Mouse (Mus musculus): ENCODE results near the gene Rps6kc1.

The Rps6kc1 gene

GRCm38 (mm10) chr1:190751794-190752570, 159.6 kb downstream of the Rps6kc1 start:
- no peak for DNase-seq

GRCm38 (mm10) chr1:190748937-190749336, 162.6 kb downstream of the Rps6kc1 start:
- no peak for DNase-seq

GRCm38 (mm10) chr1:190741421-190741820, 170.1 kb downstream of the Rps6kc1 start:
- no peak for DNase-seq

- DNase-seq, result no peak
These were observed 178.8 kb downstream of the Rps6kc1 start for GRCm38 (mm10) chr1:190732803-190733202.

GRCm38 (mm10) chr1:190729516-190730088, 182.0 kb downstream of the Rps6kc1 start:
- DNase-seq, result no peak

- DNase-seq, result peak; percentile 9
These were observed 183.4 kb downstream of the Rps6kc1 start for GRCm38 (mm10) chr1:190728111-190728651.

GRCm38 (mm10) chr1:190727385-190727784, 184.2 kb downstream of the Rps6kc1 start:
- no peak for DNase-seq

GRCm38 (mm10) chr1:190724591-190725380, 186.8 kb downstream of the Rps6kc1 start:
- peak; percentile 6 for DNase-seq

- no peak for DNase-seq
These were observed 187.6 kb downstream of the Rps6kc1 start for GRCm38 (mm10) chr1:190723926-190724430.

- DNase-seq, result no peak
These were observed 197.7 kb downstream of the Rps6kc1 start for GRCm38 (mm10) chr1:190713848-190714247.

- no peak for DNase-seq
These were observed 214.0 kb downstream of the Rps6kc1 start for GRCm38 (mm10) chr1:190697576-190697975.

GRCm38 (mm10) chr1:190695589-190695988, 216.0 kb downstream of the Rps6kc1 start:
- DNase-seq, result peak; percentile 43

- peak; percentile 24 for DNase-seq
These were observed 220.9 kb downstream of the Rps6kc1 start for GRCm38 (mm10) chr1:190690528-190691262.

- DNase-seq, result no peak
These were observed 228.5 kb downstream of the Rps6kc1 start for GRCm38 (mm10) chr1:190683060-190683459.

GRCm38 (mm10) chr1:190682021-190682926, 229.3 kb downstream of the Rps6kc1 start:
- peak; percentile 65 for DNase-seq

GRCm38 (mm10) chr1:190675455-190675854, 236.1 kb downstream of the Rps6kc1 start:
- no peak for DNase-seq

- DNase-seq, result no peak
These were observed 242.5 kb downstream of the Rps6kc1 start for GRCm38 (mm10) chr1:190669099-190669498.

GRCm38 (mm10) chr1:190667821-190668220, 243.7 kb downstream of the Rps6kc1 start:
- DNase-seq, result no peak

GRCm38 (mm10) chr1:190667326-190667725, 244.2 kb downstream of the Rps6kc1 start:
- DNase-seq, result no peak

GRCm38 (mm10) chr1:190665490-190665875, 246.1 kb downstream of the Rps6kc1 start:
- DNase-seq, result no peak

- no peak for DNase-seq
These were observed 246.6 kb downstream of the Rps6kc1 start for GRCm38 (mm10) chr1:190664767-190665489.
